Mouse (Mus musculus) 3134 (cell line): ENCODE measurements at regions not wholly inside any gene's neighbourhood (a gene's known extent, or its start where the extent isn't known, plus 50 kb on each side); places are given as distances from the start of the nearest gene placed in this dataset.

ENCODE experiments used
- DNase-seq: peaks from one replicate; pipeline ENCODE4 v3.0.0-alpha.2; 2011; ENCODE audit warnings: low spot score; ENCODE audit not compliant: insufficient read length; ENCODE audit errors: extremely low read depth

DNA sequence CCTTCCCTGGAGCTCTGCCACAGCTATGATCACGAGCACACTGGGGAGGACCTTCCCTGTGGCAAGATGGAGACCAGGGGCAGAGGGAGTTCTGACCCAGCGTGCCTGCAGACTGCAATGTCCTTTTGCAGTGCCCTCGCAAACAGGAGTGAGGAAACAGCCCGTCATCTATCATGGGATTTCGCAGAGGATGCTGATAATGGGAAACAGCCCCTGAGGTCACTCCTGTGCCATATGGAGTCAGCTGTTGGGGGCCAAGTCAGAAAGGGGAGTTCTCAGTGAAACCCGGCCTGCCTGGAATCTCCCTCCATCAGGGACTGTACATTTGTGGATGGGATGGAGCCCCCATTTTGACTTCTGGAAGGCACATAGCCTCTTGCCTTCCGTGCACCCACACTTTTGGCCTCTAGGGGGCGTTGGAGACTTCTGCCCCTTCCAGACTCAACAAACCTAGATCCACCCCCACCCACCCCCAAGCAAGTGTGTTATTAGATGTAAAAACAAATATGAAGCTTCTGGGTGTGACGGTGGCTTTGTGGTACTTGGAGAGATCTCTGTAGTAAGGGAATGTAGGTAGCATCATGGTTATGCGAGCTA, 98.1 kb downstream of the Kdr start:
- no peak for DNase-seq

DNA sequence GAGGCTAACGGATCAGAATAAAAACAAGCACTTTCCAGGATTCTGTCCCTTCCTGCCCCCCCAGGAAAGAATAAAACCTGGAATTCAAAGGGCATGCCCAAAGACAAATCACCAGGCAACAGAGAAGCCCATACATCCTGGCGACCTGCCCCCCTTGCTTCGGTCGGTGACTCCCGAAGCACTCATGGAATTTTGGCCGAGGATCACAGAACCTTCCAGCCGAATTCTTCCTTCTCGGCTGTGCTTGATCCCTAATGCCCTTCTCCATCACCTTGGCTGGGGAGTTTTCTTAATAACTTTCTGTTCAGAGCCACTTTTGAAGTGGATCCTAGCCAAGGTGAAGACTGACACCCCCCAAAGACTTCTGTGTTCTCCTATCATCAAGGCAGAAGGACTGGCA, 99.9 kb downstream of the Kdr start:
- DNase-seq: no peak

DNA sequence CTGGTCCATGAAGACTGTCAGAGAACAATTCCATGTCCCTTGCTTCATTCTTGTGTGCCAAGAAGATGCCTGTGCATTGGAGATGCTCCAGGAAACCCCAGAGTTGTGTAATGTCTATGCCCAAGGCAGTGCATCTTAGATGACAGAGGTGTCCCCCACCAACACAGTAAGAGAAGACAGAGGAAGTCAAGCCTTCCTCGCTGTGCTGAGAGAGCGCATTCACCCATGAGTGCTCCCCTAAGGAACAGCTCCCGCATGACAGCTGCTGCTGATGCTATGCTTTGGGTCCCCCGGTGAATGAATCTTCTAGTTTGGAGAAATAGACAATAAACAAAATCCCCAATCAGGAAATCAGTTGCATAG, 100.7 kb downstream of the Kdr start:
- DNase-seq: no peak

DNA sequence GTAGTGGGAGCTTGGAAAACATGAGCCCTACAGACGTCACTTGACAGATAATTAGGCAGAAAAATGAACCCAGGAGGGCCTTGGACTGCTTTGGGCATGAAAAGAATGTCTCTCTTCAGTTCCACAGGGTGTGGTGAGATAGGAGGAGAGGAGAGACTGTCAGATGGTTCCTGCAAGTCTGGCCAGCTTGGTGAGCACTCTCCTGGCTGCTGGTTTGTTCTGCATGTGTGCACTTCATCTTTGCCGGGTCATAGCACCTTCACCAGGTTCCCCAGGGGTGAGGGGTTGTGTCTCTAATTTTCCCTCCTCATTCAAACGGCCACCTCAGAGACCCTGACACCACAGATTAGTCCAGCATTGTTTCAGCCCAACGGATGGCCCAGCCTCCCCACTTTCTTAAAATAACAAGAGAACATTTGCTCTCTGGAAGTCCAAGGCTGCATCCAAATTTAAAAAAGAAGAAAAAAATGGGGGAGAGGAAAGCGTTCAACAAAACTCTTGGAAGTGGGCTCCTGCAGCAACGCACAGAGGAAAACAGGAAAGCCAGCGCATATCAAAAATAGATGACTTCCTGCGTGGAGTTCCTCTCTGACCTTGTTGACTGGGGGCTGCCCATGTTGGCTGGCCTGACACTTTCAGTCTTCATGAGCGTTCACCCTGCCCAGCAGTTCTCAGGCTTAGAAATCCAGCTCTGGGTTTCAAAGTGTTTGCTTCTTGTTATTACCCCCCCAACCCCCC, 101.2 kb downstream of the Kdr start:
- DNase-seq: no peak

DNA sequence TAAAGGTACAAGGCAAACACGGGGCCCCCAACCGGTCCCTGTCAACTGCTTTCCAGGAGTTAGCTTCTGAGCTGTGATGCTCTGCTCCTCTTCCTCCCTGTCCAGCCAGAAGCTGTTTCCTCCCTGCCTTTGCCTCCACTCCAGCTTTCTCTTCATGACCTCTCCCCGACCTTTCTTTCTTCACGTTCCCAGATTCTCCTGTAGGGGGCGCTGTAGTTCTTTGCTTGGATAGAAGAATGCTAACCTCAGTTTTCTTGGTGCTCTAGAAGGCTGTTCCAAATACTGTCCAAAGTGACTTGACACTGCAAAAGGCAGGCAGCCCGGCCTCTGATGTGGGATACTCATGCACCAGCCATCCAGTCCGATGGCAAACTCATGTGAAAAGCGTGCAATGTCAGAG, 107.1 kb downstream of the Kdr start:
- DNase-seq: peak; percentile 14

DNA sequence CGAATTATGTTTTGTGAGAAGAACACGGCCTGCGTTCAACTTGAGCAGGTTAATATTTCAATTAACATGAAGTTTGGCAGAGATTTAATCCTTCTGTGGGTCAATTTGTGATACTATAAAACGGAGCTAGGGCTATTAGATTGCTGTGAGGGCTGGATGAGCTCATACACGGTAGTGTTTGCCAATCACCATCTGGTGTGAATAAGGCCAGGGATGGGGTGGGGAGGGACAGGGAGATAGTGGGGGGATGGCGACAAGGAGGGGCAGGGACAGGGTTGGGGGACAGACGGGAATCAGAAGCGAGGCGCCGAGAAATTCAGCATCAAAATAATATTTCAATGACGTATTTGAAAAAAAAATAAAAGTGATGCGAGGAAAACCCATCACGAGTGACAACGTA, 107.6 kb downstream of the Kdr start:
- no peak for DNase-seq

DNA sequence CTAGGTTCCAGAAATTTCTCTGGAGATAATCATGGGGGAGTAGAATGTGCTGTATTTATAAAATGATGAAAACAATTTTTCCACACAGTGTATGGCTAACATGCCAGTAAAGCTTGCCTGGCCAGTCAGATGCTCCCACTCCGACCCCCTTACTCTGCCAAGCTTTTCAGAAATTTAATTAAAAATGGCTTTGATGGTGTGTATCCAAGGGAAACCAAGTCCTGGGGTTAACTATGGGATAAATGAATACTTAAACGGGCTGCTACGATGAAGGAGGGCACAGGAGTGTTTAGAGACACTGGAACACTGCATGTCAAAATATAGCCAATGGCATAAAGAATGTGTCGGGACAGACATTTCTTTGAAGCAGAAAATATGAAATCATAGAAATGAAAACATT, 108.7 kb downstream of the Kdr start:
- no peak for DNase-seq

DNA sequence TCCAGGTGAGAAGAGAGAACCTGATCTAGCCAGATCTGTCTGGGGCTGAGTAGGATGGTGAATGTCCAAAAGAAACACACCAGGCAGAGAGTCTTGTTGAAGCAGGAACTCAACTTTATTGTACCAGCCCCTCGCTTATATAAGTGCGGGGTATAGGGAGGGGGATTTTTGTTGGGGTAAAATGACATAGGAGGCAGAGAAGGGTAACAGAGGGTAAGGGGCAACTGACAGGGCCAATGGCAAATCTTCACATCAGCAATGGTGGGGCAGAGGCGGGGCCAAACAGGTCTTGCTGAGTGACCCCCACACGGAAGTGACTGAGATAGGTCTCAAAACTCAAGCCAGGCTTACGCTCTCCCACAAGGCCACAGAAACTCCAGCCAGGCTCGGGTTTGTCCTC, 113.2 kb downstream of the Kdr start:
- no peak for DNase-seq

DNA sequence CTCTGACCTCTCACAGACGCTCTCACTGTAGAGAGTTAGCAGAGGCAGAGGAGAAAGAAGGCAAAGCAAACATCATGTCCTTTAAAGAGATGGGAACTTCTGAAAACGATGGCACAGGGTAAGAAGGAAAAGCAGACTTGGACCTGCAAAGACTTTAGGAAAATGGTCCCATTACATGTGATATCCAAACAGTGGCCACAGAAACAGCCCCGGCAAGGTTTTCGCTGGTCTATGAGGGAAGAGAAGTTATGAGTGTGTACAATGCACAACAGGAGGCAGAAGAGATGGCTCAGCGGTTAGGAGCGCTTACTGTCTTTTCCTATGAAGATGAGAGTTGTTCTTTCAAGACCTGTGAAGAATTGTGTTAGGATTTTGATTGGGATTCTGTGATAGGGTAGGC, 114.9 kb downstream of the Kdr start:
- DNase-seq: no peak

DNA sequence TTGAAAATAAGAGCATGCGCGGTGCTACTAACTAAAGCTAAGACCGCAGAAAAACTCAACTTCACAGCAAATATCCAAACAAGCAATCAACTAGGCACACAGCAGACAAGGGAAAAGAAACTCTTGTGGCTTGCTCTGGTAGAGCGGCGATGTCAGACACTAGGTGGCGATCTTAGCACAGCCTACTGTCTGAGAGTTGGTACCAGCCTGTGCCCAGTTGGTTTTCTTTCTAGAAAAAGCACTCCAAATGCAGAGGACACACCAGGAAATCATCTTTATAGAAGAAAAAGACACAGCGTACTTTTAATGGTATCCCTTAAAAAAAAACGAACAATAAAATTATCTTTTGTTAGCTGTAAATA, 115.6 kb downstream of the Kdr start:
- no peak for DNase-seq

DNA sequence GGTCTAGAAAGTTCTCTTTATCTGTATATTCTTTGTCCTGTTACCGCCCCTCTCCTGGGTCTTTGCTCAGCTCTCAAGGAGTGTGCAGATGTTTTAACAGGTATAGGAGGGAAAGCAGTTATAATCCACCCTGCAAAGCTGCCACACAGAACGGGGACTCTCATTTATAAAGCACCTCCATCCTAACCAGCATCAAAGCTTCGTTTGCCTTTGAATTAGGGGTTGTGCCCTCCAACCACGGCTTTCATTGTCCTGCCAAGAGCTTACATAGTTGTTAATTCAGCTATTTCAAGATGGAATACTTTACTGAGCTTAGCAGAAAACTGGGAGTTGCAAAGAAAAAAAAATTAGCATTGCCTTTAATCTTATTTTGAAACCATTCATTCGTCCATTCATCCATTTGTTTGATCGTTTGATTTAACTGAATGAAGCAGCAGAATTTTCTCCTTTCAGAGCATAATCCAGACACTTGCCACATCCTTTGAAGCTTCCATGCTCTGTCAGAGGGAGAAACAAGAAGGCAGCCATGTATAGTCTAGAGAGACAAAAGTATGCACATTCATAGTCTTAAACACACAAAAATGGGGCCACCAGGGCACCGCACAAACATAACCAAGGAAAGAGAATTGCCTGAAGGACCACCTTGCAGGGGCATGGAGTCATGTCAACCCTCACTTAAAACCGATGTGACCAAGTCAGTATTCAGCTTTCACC, 116.2 kb downstream of the Kdr start:
- DNase-seq: no peak

DNA sequence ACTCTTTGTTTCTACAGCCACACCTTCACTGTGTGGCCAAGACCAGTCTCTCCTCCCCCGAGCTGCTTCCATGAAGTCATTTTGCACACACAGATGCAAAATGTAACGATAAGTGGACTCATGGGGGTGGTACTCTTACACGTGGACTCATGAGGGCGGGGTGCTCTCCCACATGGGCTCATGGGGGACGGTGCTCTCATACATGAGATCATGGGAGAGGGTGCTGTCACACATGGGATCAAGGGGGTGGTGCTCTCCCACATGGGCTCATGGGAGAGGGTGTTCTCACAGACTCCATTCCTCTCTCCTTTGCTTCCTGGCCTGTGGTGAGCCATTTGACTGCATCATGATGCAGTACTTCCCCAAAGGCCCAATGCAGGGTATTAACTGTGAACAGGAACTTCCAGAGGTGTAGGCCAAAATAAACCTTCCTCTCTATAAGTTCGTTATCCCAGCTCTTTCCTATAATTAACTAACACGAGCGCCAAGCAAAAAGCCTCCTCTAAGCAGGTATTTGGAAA, 118.9 kb downstream of the Kdr start:
- no peak for DNase-seq

DNA sequence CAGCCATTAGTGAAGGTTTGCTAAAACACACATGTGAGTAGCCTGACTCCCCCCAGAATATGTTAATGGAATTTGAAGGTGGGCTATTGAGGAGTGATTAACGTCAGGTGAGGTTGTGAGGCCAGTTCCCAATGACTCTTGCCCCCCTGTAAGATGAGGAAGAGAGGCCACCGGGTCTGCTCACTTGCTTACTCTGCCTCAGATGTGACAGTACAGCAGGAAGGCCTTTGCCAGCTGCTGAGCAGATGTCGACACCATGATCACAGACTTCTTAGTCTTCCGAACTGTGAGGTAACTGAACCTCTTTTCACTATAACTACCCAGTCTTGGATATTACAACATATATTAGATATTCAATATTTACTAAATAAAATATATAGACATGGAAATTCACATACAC, 127.4 kb downstream of the Kdr start:
- DNase-seq: no peak

DNA sequence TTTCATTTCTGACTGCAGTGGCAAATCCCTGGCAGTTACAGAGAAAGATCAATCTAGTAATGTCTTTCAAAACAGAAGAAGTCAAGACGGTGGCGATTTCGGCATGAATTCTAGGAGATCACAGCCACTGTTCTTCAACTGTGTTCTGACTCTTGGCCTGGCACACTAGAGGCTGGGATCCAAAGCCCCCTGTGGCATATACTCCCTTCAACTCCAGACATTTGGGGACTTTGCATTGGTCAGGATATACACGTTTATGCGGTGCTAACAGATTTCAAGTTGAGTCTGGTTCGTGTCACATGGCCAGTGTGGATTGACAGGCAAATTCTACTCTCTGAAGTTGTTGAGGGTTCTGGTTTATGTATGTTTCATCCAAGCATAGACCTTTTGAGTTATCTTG, 130.3 kb downstream of the Kdr start:
- DNase-seq: no peak

DNA sequence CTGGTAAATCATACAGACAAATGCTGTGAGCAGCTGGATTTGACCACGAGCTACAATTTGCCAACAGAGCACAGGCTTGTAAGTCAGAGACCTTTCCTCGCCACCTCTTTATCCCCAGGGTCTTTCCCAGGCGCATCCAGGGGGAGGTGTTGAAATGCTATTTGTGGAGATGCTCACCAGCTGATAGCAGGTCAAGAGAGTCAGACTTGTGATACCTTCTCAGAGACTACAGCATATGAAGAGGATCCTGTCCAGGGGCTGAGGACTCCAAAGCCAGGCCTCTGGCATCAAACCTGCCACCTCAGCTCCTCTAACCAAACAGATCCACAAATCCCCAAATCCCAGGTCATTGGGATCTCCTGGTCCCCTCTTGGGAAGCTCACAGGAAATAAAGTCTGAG, 130.9 kb downstream of the Kdr start:
- DNase-seq: no peak

DNA sequence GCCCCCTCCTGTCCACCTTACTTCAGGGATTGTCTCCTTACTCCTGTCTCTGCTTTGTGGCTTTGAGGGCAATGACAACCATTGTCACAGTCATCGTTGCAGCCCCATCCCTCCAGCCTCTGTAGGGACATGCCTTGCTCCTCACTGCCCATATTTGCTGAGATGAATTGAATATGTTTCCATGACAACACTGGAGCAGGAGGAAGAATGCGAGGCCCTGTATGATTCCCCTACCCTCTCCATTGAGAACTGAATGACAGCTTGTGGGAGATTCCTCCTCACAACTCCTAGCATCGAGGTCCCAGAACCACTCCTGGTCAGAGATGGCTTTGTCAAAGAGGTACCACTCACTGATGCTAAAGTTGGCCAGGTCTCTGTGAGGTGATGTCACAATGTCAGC, 132.2 kb downstream of the Kdr start:
- DNase-seq: no peak

DNA sequence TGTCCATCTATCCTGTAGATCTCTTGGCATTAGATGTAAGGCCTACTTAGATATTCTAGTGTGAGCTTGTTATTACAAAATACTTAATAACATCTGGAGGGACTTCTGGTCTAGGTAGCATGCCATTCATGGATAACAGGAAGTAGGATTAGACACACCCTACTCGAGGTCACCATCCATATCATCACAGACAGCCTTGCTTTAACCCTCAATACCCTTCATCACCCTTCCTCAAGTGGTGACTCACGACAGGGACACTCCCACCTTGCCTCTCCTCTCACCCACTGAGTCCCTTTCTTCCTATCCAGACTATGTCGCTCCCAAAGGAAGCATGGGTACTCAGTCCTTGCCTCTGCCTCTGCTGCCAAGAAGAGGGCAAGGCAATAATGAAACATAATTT, 134.5 kb downstream of the Kdr start:
- no peak for DNase-seq

DNA sequence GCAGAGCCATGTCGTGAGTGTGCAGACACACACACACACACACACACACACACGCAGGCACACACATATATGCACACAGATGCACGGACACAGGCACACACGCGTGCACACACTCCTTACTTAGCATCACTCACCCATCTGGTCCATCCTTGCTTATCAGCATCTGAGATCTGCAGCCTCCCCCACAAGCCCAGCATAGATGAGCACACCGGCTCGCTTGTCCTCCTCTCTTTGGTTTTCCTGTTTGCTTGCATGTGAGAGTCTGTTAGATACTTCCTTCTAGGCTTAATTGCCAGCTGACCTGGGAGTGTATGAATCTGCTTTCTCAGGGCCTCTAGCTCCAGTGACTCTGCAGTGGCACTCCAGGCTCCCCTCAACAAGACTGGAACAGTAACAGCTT, 137.8 kb downstream of the Kdr start:
- no peak for DNase-seq

DNA sequence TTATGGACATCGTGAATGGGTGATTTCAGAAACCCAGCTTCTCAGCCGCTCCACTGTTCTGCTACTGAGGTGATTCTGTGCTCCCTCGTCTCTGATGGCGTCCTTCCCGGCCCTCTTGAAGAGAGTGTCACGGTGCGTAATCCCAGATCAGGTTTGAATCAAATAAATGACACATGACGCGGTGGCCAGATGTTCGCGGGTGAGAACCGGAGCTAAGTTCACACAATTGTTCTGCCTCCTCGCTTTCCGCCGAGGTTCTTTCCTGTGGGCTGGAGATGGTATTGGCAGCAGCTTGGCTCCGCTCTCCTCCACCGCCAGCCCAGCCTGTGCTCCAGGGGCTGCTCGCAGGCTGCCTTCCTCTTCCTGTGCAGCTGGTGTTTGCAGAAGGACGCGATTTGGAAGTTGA, 142.7 kb downstream of the Kdr start:
- no peak for DNase-seq

DNA sequence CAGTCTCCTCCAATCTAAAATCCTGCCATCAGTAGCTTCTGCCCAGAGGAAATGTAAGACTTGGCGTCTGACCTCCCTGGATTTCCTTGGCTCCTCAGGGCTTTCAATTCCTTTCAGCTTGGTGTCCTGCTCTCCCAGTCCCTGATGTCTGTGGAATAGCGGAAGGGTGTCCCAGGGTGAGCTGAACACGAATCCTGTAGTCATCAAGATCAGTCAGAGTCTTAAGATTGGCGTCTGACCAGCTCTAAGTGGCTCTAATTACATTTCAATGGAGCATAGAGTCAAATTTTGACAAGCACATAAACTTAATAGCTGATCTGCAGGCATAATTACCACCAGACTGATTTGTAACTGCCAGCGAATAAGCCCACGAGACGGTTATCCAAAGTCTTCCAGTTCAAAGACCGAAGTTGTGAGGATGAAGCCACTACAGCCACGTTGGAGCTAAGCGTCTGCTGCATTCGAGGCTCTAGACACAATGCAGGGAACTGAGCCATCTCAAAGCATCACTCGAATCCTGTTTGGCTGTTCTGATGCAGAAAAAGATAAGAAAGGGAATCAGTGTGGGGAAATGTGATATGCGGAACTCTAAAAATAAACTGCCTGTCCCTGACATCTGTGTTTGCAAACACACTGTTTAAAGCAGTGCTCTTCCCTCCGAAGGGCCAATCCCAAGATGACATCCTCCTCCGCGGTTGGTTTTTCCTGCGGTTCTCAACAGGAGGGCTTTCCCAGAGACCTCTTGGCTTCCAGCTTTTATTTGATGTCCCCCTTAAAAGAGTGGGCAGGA, 143.3 kb downstream of the Kdr start:
- DNase-seq: no peak

DNA sequence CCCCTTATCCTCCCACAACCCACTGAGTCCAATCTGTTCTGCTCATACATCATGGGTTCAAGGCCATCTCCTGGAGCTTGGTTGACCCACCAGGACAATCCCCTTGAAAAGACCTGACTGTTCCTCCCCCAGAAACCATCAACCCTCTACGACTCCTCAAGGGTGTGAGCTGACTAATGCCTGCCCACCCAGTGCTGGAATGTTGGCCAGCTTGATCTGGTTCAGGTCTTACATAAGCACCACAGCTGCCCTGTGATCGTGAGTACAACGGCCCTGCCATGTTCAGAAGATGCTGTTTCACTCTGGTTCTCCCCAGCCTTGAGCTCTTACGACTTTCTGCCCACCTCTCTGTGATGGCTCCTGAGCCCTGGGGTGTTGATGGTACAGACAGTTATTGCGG, 145.9 kb downstream of the Kdr start:
- no peak for DNase-seq
